Mouse (Mus musculus) embryonic fibroblast, embryonic 13.5 days (primary cell): ENCODE measurements around the gene Muc5b. TPM values are rescaled to one million over a fixed set of nuclear protein-coding genes. Genes with fewer than 3 reads are reported as not detected.
"Not testable (repeated sequence)": the region's sequence is repeated elsewhere in the genome, so short reads cannot be mapped to it uniquely, and the experiment has no call there.

Experiments used
- H3K27ac ChIP-seq: 2 replicates; pipeline ENCODE4 v1.5.1; 2012; ENCODE audit warnings: low read length, control low read depth, inconsistent platforms; ENCODE audit not compliant: insufficient read depth
- H3K4me1 ChIP-seq: 2 replicates; pipeline ENCODE4 v1.6.1; 2011; ENCODE audit warnings: low read length; ENCODE audit not compliant: control insufficient read depth, insufficient read depth
- H3K4me3 ChIP-seq: 2 replicates; pipeline ENCODE4 v1.5.1; 2011; ENCODE audit warnings: mild to moderate bottlenecking, control low read depth, low read length; ENCODE audit not compliant: insufficient read depth
- CTCF ChIP-seq: IDR thresholded peaks from 2 replicates; pipeline ENCODE4 v1.5.1; 2011; ENCODE audit warnings: mild to moderate bottlenecking, control low read depth, low read length, moderate library complexity, borderline replicate concordance; ENCODE audit not compliant: insufficient read depth
- POLR2A ChIP-seq: IDR thresholded peaks from 2 replicates; pipeline ENCODE4 v1.6.1; 2011; ENCODE audit warnings: low read depth, mild to moderate bottlenecking, control low read depth, low read length, moderate library complexity
- polyA plus RNA-seq: library from polyadenylated mRNA; stranded (reverse); fragments of >200 nt; gene quantifications from 2 replicates; pipeline ENCODE4 v1.2.4, GENCODE M21; 2011; ENCODE audit warnings: low read depth; ENCODE audit not compliant: missing spikeins, insufficient read length

Muc5b gene
- not detected in 2 replicates for polyA plus RNA-seq

DNA sequence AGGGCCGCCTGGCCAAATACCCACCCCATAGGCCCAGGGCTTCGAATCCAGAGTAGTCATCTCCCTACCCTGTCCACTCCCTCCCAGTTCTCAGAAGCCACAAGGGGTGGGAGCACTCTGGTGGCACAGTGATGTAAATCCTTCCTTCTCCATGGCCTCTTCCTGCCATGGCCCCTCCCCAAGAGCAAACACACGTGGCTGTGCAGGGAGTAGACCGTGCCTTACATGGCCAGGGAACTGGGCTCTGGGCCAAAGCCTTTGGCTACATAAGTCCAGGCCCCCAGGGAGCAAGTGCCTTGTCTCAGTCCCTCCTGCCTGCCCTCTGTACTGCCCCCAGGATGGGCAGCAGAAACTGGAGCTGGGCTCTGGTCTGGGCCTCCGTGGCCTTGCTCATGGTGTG is at the start of gene Muc5b:
Muc5b (plus strand) TSS at position 292 of the 400 bp plus-strand sequence.
- TF ChIP-seq CTCF: no peak
- no peak for TF ChIP-seq POLR2A
- no peak within 1 kb of the TSS for H3K4me3 ChIP-seq
- no peak within 1 kb of the TSS for H3K27ac ChIP-seq
- H3K4me1 ChIP-seq: no peaks in the 10 kb centered on the region

DNA sequence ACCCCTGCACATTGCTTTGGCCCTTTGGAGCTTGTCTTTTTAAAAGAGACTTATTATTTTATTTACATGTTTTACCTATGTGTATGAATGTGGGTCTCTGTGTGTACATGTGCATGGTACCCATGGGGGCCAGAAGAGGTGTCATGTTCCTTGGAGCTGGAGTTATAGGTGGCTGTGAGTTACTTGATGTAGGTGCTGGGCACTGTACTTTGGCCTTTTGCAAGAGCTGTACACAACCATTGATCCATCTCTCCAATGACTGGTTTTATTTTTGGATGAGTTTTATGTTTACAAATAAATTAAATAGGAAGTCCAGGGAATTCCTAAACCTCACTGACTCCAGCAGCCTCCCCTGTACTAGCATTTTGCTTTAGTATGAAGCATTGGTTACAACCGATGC is 44.6 kb upstream of the Muc5b start:
- Histone ChIP-seq H3K4me1 (no peaks in the 10 kb centered on the region), H3K4me3 (no peak overlapping the region)

DNA sequence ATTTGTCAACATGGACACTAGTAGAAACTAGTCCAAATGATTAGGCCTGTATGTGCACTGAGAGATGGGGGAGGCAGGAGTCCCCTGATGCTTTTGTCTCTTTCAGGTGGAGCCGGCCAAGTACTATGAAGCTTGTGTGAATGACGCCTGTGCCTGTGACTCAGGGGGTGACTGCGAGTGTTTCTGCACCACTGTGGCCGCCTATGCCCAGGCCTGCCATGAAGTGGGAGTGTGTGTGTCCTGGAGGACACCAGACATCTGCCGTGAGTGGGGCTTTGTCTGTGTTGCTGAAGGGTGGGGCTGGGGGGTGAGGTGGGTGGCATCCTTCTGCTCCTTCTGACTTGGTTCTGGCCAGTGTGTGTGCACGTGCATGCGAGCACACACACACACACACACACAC is 35.7 kb upstream of the Muc5b start:
- Histone ChIP-seq H3K4me3 (no peak overlapping the region), H3K4me1 (no peaks in the 10 kb centered on the region), H3K27ac (no peak overlapping the region)
- TF ChIP-seq POLR2A (no peak), CTCF (no peak)

More for the DNA sequence above, 44.6 kb upstream of the Muc5b start:
- H3K27ac ChIP-seq: no peak overlapping the region
- no peak for TF ChIP-seq CTCF
- TF ChIP-seq POLR2A: no peak

DNA sequence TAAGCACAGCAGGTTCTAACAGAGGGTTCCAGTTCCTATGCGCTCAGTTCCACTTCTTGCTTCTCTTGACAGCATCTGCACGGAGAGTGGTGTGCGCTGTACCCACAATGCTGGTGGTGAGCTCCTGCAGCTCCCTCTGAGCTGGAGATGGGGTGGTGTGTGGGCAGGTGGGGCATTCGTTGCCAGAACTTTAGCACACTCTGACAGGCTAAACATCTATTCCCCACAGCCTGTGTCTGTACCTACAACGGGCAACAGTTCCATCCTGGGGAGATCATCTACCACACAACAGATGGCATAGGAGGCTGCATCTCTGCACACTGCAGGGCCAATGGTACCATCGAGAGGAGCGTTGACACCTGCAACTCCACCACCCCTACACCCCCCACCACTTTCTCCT is 33.5 kb upstream of the Muc5b start:
- H3K4me3 ChIP-seq: no peak overlapping the region
- TF ChIP-seq CTCF (no peak), POLR2A (no peak)
- no peaks in the 10 kb centered on the region for H3K4me1 ChIP-seq
- no peak overlapping the region for H3K27ac ChIP-seq

DNA sequence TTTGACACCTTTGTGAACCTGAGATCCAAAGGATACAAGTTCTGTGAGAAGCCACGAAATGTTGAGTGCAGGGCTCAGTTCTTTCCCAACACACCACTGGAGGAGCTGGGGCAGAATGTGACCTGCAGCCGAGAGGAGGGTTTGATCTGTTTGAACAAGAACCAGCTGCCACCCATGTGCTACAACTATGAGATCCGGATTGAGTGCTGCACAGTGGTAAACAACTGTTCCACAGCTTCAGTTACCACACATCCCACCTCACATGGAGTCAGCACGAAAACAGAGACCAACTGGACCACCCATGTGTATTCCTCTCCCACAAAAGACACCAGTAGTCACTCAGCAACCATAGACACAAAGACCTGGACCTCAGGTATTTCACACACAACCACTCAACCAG is 31.0 kb upstream of the Muc5b start:
- not testable (repeated sequence) for H3K4me1 ChIP-seq, H3K4me3 ChIP-seq, H3K27ac ChIP-seq

DNA sequence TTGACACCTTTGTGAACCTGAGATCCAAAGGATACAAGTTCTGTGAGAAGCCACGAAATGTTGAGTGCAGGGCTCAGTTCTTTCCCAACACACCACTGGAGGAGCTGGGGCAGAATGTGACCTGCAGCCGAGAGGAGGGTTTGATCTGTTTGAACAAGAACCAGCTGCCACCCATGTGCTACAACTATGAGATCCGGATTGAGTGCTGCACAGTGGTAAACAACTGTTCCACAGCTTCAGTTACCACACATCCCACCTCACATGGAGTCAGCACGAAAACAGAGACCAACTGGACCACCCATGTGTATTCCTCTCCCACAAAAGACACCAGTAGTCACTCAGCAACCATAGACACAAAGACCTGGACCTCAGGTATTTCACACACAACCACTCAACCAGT is 28.9 kb upstream of the Muc5b start:
- H3K4me1 ChIP-seq, H3K4me3 ChIP-seq, H3K27ac ChIP-seq: not testable (repeated sequence)

DNA sequence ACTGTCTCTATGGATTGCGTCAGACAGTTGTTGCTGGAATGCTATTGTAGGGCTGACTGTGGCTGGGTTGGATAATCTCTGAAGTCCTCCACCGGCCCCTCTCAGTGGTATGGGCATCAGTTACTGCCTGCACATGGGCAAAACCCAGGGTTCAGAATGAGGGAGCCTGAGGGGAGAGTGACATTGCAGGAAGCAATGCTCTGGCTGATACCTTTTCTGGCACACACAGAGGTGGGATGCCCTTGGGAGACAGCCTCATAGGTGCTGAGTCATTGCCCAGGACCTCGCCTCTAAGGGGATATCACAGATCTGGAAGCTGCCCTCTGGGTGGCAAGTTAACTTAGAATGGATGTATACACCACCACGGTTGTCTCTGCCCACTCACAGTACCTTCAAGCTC is 25.5 kb upstream of the Muc5b start:
- TF ChIP-seq POLR2A (no peak), CTCF (no peak)
- no peak overlapping the region for H3K27ac ChIP-seq

DNA sequence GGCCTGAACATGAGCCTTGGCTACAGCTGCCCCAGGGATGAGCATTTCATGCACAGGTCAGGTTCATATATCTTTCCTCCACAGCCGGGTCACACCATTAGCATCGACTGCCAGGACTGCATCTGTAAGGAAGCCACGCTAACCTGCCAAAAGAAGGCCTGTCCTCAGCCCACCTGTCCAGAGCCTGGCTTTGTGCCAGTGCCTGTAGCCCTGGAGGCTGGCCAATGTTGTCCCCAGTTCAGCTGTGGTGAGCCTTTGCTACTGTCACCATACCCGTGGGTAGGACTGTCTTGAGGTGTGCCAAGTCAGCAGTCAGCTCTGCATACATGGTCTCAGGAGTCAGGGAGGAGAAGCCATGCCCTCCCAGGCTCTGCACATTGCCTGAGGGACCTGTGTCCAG is 23.5 kb upstream of the Muc5b start:
- Histone ChIP-seq H3K27ac (no peak overlapping the region), H3K4me1 (no peaks in the 10 kb centered on the region), H3K4me3 (no peak overlapping the region)
- TF ChIP-seq POLR2A: no peak
- no peak for TF ChIP-seq CTCF

More for the DNA sequence above, 25.5 kb upstream of the Muc5b start:
- Histone ChIP-seq H3K4me3 (no peak overlapping the region), H3K4me1 (no peaks in the 10 kb centered on the region)

DNA sequence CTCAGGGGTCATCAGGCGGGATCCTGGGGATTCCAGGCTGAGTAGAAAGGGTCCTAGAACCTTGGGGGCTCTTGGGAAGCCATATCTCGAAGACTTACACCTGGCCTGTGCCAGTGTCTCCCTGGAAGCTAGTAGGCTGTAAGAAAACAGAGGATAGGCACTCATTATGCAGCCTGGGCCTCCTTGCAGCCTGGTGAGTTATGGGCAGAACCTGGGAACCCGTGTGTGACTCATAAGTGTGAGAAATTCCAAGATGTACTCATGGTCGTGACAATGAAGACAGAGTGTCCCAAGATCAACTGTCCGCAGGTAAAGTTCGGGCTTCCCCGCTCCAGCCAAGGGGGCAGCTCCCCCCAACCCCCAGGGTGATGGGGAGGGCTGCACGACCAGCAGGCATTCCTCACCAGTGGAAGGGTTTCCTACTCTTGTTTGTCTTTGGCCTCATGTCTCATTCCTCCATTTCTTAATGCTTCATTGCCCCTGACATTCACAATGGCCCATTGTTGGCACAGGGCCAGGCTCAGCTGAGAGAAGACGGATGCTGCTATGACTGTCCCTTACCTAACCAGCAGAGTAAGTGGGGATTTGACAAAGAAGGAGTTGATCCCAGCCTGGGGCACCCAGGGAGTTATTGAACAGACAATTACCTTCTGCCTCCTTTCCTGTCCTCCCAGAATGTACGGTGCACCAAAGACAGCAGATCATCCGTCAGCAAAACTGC is 21.4 kb upstream of the Muc5b start:
- Histone ChIP-seq H3K27ac (no peak overlapping the region), H3K4me3 (no peak overlapping the region), H3K4me1 (no peaks in the 10 kb centered on the region)
- TF ChIP-seq CTCF: no peak
- no peak for TF ChIP-seq POLR2A

DNA sequence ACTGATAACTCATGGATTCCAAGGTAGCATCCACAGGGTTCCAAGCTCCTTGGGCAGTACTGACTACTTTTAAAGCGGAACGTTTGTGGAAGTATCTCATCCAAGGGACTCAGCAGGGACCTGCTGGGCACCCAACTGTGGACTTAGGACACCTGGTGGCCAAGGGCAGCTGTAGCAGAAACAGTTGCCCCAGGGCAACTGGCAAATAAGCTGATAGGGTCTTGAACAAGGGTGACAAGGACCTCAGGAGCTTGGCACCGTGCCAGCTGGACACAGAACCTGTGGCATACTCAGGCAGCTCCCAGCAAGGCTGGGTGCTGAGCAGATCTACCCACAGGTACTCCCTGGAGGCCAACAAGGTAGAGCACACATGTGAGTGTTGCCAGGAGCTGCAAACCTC is 20.6 kb upstream of the Muc5b start:
- Histone ChIP-seq H3K4me3 (no peak overlapping the region), H3K4me1 (no peaks in the 10 kb centered on the region), H3K27ac (no peak overlapping the region)
- TF ChIP-seq POLR2A (no peak), CTCF (no peak)

DNA sequence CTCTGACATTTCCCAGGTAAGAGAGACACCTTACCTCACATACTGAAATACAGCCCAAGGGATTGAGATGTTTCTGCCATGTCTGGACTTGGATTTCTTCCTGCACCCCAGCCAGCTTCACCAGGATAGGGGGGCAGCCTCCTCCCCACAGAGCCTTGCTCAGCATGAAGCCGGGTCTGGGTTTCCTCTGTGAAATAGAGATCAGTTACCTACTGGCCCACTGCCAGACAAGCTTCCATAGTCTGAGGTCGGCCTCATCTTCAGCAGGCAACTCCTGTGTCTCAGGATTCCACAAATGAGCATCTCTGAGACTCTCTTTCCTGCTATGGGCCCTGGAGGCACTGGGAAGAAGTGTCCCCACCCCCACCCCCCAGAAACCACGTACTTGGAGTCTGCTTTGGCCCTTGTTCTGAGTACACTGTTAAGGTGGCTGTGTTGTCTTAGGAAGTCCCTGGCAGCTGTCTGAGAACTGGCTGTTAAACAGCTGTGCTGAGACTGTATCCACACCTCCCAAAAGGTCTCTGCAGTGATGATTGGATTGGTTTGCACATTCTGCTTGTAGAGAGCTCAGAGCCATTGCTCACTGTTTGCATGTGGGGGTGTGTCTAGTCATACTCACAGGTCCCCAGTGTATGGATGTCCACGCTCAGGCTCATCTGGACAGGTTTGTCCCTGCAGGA is 16.1 kb upstream of the Muc5b start:
- Histone ChIP-seq H3K27ac (no peak overlapping the region), H3K4me1 (no peaks in the 10 kb centered on the region), H3K4me3 (no peak overlapping the region)
- TF ChIP-seq POLR2A (no peak), CTCF (no peak)
